Mouse (Mus musculus) testis, adult 2 months (tissue): Measurements from ENCODE around the gene Zfp639. TPM values are rescaled to one million over a fixed set of nuclear protein-coding genes. Genes with fewer than 3 reads are reported as not detected.

Experiments
- H3K27ac ChIP-seq: fragments of 200-500 bp; 2 replicates; pipeline ENCODE4 v1.5.1; 2012; ENCODE audit warnings: low read depth, low read length; ENCODE audit not compliant: control insufficient read depth, insufficient read depth
- H3K27me3 ChIP-seq: fragments of 200-500 bp; 2 replicates; pipeline ENCODE4 v1.6.1; 2012; ENCODE audit warnings: mild to moderate bottlenecking, low read length, moderate library complexity; ENCODE audit not compliant: control insufficient read depth, insufficient read depth
- H3K36me3 ChIP-seq: fragments of 200-500 bp; 2 replicates; pipeline ENCODE4 v1.6.1; 2012; ENCODE audit warnings: mild to moderate bottlenecking, low read length; ENCODE audit not compliant: control insufficient read depth, insufficient read depth
- H3K4me1 ChIP-seq: fragments of 200-500 bp; 2 replicates; pipeline ENCODE4 v1.6.1; 2012; ENCODE audit warnings: low read length; ENCODE audit not compliant: control insufficient read depth, insufficient read depth
- H3K4me3 ChIP-seq: fragments of 200-500 bp; 2 replicates; pipeline ENCODE4 v1.5.1; 2012; ENCODE audit warnings: low read depth, mild to moderate bottlenecking, low read length, moderate library complexity, mixed read lengths; ENCODE audit not compliant: control insufficient read depth
- CTCF ChIP-seq: fragments of 200-500 bp; IDR thresholded peaks from 2 replicates; pipeline ENCODE4 v1.5.1; 2012; ENCODE audit warnings: low read depth, mild to moderate bottlenecking, inconsistent platforms, low read length, moderate library complexity; ENCODE audit not compliant: control insufficient read depth, insufficient read depth, insufficient replicate concordance
- POLR2A ChIP-seq: fragments of 200-500 bp; IDR thresholded peaks from 2 replicates; pipeline ENCODE4 v1.6.1; 2012; ENCODE audit warnings: low read depth, mild to moderate bottlenecking, inconsistent platforms, low read length, moderate library complexity; ENCODE audit not compliant: control insufficient read depth
- polyA plus RNA-seq: library from polyadenylated mRNA; depleted of rRNA; stranded (reverse); fragments of >200 nt; gene quantifications from 2 replicates; pipeline ENCODE4 v1.2.3, GENCODE M21; 2012; rRNA removed

The Zfp639 gene
- 29.0 and 30.5 TPM in 2 replicates for polyA plus RNA-seq

DNA sequence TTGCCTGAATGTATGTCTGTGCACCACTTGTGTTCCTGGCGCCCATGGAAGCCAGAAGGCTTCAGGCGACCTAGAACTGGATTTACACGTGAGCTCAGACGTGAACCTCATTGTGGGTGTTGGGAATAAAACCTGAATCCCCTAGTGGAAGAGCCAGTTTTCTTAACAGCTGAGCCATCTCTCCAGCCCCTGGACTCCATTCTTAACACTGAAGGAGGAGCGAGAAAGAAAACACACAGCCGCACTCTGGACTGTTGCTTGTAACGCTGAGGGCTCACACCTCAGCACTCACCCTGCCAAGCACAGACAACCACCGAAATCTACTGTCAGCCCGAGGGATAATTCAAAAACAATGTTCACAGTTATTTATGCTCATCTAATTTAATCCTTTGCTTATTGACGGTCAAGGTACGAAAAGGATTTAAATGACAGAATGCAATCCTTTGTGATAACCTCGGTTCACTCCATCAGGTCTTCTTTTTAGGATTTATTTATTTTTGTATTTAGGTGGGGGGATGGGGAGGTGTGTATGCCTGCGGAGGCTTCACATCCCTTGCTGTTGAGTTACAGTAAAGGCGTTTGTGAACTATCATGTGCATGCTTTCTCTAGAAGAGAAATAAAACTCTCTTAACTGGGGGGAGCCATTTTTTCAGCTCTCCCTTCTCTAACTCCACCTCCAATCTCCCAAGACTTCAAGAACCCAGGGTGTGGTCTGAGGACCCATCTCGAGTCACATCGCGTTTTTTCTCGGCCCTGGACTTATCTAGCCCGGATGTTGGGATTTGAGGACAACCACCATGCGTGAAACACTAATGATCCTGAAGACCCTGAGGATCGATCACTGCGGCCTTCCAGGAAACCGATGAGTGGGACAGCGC lies at the start of gene Zfp639:
Gene Zfp639, plus strand, starts transcription at position 764 of the 879 bp plus-strand sequence.
- no peak for TF ChIP-seq CTCF
- no peak for TF ChIP-seq POLR2A
- H3K4me1 ChIP-seq, result peaks cover 8% of the 10 kb centered on the region
- no peaks in the 10 kb centered on the region for H3K36me3 ChIP-seq
- no peaks in the 10 kb centered on the region for H3K27me3 ChIP-seq
- peak within 1 kb of the TSS; percentile 85 for H3K27ac ChIP-seq
- peak within 1 kb of the TSS; percentile 87 for H3K4me3 ChIP-seq

DNA sequence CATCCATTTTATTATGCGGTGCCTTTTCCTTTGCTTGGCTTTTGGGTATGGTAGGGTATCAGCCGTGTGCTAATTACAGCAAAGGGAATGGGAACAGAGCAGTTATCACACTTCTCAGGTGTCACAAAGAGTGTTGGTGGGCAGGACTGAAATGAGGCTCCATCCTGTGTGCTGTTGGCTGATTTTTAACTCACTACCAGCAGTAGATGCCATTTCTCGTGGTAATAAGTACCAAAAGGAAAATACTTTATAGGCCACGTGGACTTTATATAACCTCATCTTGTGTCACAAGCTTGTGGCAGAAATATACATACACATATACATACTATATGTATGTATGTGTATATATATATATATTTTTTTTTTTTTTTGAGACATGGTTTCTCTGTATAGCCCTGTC lies 42.7 kb upstream of the Zfp639 start:
- Histone ChIP-seq H3K27ac (no peak overlapping the region), H3K4me3 (no peak overlapping the region), H3K4me1 (no peaks in the 10 kb centered on the region), H3K27me3 (no peaks in the 10 kb centered on the region), H3K36me3 (peaks cover 2% of the 10 kb centered on the region; the same call in 1 of the 2 replicates)
- TF ChIP-seq POLR2A (no peak), CTCF (no peak)

DNA sequence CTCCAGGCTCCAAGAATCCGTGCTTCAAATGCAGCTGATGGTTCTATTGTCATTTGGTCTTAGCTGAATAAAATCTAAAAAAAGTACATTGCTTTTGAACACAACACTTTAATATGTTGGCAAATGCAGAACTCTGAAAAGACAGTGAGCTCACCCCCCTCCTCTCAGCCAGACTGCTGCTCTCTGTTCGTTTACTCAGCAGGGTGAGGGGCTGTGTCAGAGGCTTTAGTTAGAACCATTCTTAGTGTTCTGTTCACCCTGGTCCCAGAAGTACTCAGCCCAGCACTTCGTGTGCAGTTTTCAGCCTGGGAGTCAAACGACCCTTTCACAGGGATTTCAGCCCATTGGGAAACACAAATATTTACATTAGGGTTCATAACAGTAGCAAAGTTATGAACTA lies 41.6 kb upstream of the Zfp639 start:
- Histone ChIP-seq H3K4me3 (no peak overlapping the region), H3K4me1 (no peaks in the 10 kb centered on the region), H3K27me3 (no peaks in the 10 kb centered on the region), H3K27ac (no peak overlapping the region), H3K36me3 (no peaks in the 10 kb centered on the region; the same call in 1 of the 2 replicates)
- no peak for TF ChIP-seq POLR2A
- no peak for TF ChIP-seq CTCF

DNA sequence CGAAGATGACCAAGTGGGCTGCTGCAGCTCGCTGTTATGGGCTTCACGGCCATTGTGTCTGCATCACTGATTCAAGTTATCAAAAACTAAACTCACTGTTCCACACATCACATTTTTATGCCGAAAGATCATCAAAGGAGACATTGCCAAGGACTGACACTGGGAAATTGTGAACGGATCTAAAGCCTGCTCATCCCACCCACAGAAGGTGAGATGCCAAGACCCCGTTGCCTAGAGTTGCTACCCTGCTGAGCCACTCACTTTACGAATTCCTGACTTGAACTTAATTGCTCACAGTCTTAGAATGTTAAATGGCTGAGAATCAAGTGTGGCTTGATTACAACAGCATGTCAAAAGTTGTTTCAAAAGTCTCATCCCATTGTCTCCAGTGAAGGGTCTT lies 39.6 kb upstream of the Zfp639 start:
- Histone ChIP-seq H3K4me3 (no peak overlapping the region), H3K36me3 (no peaks in the 10 kb centered on the region), H3K27ac (no peak overlapping the region), H3K4me1 (no peaks in the 10 kb centered on the region), H3K27me3 (no peaks in the 10 kb centered on the region)
- no peak for TF ChIP-seq POLR2A
- TF ChIP-seq CTCF, result no peak

- Histone ChIP-seq H3K4me3 (no peak overlapping the region), H3K4me1 (no peaks in the 10 kb centered on the region), H3K36me3 (no peaks in the 10 kb centered on the region), H3K27me3 (no peaks in the 10 kb centered on the region), H3K27ac (no peak overlapping the region)
- TF ChIP-seq POLR2A, result no peak
- no peak for TF ChIP-seq CTCF
Observed at GRCm38 (mm10) chr3:32471098-32471497, 39.0 kb upstream of the Zfp639 start.

DNA sequence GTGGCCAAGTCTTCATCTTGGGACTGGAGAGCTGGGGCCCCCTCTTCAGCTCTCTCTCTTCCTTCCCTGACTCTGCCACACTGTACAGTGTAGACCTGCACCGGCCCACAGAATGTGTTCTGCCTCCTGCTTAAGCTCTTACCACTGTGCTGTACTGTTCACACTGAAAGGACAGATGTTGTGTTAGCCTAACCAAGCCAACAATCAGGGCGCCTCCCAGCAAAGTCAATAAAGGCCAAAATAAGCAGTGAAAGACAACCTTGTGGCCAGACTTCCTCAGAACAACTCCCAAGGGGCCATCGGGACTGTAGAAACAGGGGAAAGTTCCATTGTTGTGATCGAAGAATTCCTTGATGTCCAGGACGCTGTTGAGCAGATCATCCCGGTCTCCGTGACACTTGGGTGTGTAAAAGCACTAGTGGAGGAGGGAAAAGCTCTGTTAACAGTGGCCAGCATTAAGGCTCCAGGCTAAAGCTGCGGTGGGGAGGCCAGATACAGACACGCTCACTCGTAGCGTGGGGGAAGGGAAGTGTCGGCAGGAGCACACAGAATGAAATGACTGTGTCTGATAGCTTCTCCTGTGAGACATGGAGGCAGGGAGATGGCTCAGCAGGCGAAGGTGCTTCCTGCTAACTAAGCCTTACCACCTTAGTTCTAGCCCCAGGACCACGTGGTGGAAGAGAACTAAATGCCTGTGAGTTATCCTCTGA lies 37.7 kb upstream of the Zfp639 start:
- TF ChIP-seq POLR2A, result no peak
- Histone ChIP-seq H3K27me3 (no peaks in the 10 kb centered on the region), H3K27ac (no peak overlapping the region), H3K36me3 (no peaks in the 10 kb centered on the region), H3K4me1 (no peaks in the 10 kb centered on the region), H3K4me3 (no peak overlapping the region)

GRCm38 (mm10) chr3:32473184-32473583 lies 36.9 kb upstream of the Zfp639 start:
- H3K27ac ChIP-seq, result no peak overlapping the region
- no peak for TF ChIP-seq CTCF
- no peak for TF ChIP-seq POLR2A
- H3K36me3 ChIP-seq, result no peaks in the 10 kb centered on the region
- no peaks in the 10 kb centered on the region for H3K27me3 ChIP-seq
- H3K4me1 ChIP-seq, result no peaks in the 10 kb centered on the region
- no peak overlapping the region for H3K4me3 ChIP-seq
